Mouse (Mus musculus) midbrain, embryonic 12.5 days (tissue): ENCODE results near the gene Bglap3. TPM values are rescaled to one million over a fixed set of nuclear protein-coding genes. Genes with fewer than 3 reads are reported as not detected.
A peak's percentile ranks its signal among the peaks of the same experiment; 100 is the strongest.
"Not testable (repeated sequence)": the region's sequence is repeated elsewhere in the genome, so short reads cannot be mapped to it uniquely, and the experiment has no call there.

Source experiments
- ATAC-seq: fragments of 200-750 bp; cut with Nextera tagmentation; 2 replicates; pipeline ENCODE4 v1.8.0; 2017; ENCODE audit warnings: low read depth, moderate TSS enrichment, moderate library complexity; ENCODE audit not compliant: low FRiP score
- H3K27ac ChIP-seq: fragments of 300-500 bp; sonication (generic); replicated peaks from 2 replicates; pipeline ENCODE4 v1.5.1; 2016; ENCODE audit warnings: mild to moderate bottlenecking
- H3K27me3 ChIP-seq: fragments of 300-500 bp; sonication (generic); 2 replicates; pipeline ENCODE4 v1.6.1; 2016; ENCODE audit warnings: mild to moderate bottlenecking
- H3K36me3 ChIP-seq: fragments of 300-500 bp; sonication (generic); 2 replicates; pipeline ENCODE4 v1.6.1; 2016
- H3K4me1 ChIP-seq: fragments of 300-500 bp; sonication (generic); 2 replicates; pipeline ENCODE4 v1.6.1; 2016
- H3K4me2 ChIP-seq: fragments of 300-500 bp; sonication (generic); replicated peaks from 2 replicates; pipeline ENCODE4 v1.6.1; 2016; ENCODE audit warnings: mild to moderate bottlenecking, moderate library complexity
- H3K4me3 ChIP-seq: fragments of 300-500 bp; sonication (generic); 2 replicates; pipeline ENCODE4 v1.5.1; 2016; ENCODE audit warnings: mild to moderate bottlenecking
- H3K9ac ChIP-seq: fragments of 300-500 bp; sonication (generic); replicated peaks from 2 replicates; pipeline ENCODE4 v1.6.1; 2016; ENCODE audit warnings: mild to moderate bottlenecking, moderate library complexity
- H3K9me3 ChIP-seq: fragments of 300-500 bp; sonication (generic); 2 replicates; pipeline ENCODE4 v1.6.1; 2016; ENCODE audit warnings: mild to moderate bottlenecking
- WGBS: fragments of 180-500 bp; shearing (Covaris S2); methylation state at CpG from one replicate; pipeline ENCODE4 v1.1.7; 2016; 5-methylcytosine and 5-hydroxymethylcytosine counted together
- polyA plus RNA-seq: library from polyadenylated mRNA; unstranded; fragments of >200 nt; fragmentation: Nextera tagmentation; extraction: Ambion mirVana; gene quantifications from 2 replicates; pipeline ENCODE4 v1.2.1, GENCODE M21; 2016

Bglap3 gene
- polyA plus RNA-seq, 1 experiment from 2014 or later, result not detected

DNA sequence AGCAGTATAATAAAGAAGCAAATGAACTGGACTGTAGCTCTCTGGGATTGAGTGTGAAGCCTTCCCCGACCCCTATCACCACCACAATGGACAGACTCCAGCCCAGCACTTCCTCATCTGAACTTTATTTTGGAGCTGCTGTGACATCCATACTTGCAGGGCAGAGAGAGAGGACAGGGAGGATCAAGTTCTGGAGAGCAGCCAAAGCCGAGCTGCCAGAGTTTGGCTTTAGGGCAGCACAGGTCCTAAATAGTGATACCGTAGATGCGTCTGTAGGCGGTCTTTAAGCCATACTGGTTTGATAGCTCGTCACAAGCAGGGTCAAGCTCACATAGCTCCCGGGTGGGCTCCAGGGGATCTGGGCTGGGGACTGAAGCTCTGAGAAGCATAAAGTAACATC is 4.0 kb downstream of the Bglap3 start:
- H3K4me3 ChIP-seq, H3K36me3 ChIP-seq, H3K9ac ChIP-seq, H3K4me2 ChIP-seq, H3K27ac ChIP-seq, ATAC-seq, H3K4me1 ChIP-seq, H3K9me3 ChIP-seq: not testable (repeated sequence)
- peaks cover 30% of the 10 kb centered on the region for H3K27me3 ChIP-seq
- WGBS, result 90% methylated on average over 7 of the region's 7 CpGs

DNA sequence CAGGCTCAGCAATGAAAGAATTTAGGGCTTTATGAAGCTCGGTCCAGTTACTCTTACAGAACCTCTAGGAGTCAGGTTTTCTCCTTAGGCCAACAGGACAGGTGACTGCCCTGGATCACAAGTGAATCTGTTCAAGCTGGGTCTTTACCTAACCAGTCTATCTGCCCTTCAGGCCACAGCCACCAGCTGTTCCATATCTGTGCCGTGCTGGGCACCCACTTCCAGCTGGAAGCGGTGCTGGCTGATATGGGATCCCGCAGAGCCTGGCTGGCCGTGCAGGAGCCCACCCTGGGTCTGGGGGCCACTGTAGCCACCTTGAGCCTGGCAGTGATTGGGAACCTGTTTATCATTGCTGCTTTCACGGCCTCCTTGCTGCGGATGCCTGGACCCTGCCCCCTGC is 5.0 kb downstream of the Bglap3 start:
- not testable (repeated sequence) for H3K9me3 ChIP-seq, H3K4me3 ChIP-seq, H3K4me1 ChIP-seq, H3K9ac ChIP-seq, H3K4me2 ChIP-seq, H3K36me3 ChIP-seq, H3K27ac ChIP-seq
- peaks cover 32% of the 10 kb centered on the region for H3K27me3 ChIP-seq
- ATAC-seq, result peak; percentile 24
- 39% methylated on average over 3 of the region's 7 CpGs for WGBS

DNA sequence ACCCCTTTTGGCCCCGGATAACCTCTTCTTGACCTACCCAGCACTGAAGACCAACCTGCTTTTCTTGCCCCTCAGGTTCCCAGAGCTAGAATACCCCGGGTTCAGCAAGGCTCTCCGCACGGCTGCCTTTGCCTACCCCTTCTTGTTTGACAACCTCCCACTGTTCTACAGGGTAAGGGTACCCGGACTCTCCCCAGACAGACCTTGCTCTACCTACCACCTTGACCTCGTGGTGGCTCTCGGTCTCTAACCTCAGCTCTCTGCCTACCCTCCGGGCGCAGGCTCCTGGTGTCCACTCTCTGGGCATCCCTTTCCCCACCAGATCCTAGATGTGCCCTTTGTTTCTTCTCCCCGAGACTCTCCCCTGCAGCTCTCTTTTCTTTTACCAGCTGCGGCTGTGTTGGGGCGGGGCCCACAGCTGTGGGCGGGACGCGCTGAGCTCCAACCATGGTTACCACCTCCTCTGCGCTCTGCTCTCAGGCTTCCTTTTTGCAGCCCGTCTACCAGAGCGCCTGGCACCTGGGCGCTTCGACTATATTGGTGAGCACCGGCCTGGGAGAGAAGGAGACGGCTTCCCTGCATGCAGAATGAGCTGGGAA is 5.6 kb downstream of the Bglap3 start:
- H3K9me3 ChIP-seq, H3K4me1 ChIP-seq, H3K9ac ChIP-seq, H3K27ac ChIP-seq: not testable (repeated sequence)
- peak overlapping the region; percentile 21 for H3K4me3 ChIP-seq
- H3K4me2 ChIP-seq, result peak overlapping the region; percentile 42
- WGBS, result under 1% methylated on average over 18 of the region's 22 CpGs
- peak; percentile 85 for ATAC-seq
- peaks cover 32% of the 10 kb centered on the region for H3K27me3 ChIP-seq
- H3K36me3 ChIP-seq, result peaks cover 12% of the 10 kb centered on the region

DNA sequence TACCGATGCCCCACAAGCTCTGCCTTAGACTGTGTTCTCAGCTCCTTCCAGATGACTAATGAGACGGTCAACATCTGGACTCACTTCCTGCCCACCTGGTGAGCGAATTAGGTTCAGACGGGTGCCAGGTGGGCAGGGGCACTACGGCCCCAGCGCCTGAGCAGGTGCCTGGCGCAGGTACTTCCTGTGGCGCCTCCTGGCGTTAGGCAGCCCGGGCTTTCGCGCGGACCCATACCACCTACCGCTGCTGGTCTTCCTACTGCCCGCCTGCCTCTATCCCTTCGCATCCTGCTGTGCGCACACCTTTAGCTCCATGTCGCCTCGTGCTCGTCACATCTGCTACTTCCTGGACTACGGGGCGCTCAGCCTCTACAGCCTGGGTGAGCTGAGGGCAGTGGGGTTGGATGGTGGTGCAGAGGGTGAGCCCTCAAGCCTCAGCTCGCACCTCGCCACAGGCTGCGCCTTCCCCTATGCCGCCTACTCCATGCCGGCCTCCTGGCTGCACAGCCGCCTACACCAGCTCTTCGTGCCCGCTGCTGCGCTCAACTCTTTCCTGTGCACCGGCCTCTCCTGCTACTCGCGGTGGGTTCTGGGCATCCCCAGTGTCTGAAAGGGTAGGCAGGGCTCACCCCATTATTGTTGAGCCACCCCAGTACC is 6.7 kb downstream of the Bglap3 start:
- no peak for ATAC-seq
- H3K4me3 ChIP-seq, result no peak overlapping the region

DNA sequence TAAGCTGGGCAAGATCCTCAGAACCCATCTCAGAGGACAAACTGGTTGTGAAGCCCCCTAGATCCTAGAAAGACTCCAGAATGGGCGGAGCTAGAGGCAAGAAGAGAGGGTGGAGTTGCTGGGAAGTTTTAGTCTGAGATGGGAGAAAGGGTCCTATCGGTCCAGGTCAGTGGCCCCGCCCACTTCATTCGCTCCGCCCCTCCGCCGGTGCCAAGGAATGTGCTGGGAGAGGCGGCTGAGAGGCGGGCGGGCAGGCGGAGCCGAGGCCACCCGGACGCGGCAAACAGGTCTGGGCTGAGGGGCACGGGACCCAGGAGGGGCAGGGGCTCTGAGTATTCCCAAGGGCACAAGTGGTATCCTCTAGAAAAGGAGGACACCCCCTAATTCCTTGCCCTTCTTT is 8.2 kb downstream of the Bglap3 start, which contains the start of gene Paqr6:
TSS of gene Paqr6 (plus strand) at position 248 of the 400 bp plus-strand sequence.
- no peak within 1 kb of the TSS; the same call in 1 of the 2 replicates for H3K4me2 ChIP-seq
- H3K27ac ChIP-seq, result no peak within 1 kb of the TSS
- peaks cover 32% of the 10 kb centered on the region for H3K27me3 ChIP-seq
- no peak for ATAC-seq
- no peak within 1 kb of the TSS for H3K4me3 ChIP-seq
- 2% methylated on average over 16 of the region's 16 CpGs for WGBS
- no peak within 1 kb of the TSS for H3K9ac ChIP-seq
- H3K36me3 ChIP-seq, result peaks cover 38% of the 10 kb centered on the region
- H3K4me1 ChIP-seq, result peaks cover 5% of the 10 kb centered on the region; the same call in 1 of the 2 replicates
- no peaks in the 10 kb centered on the region for H3K9me3 ChIP-seq

More for the DNA sequence above, 6.7 kb downstream of the Bglap3 start:
- Histone ChIP-seq H3K36me3 (peaks cover 23% of the 10 kb centered on the region), H3K4me2 (0 out of 2 replicates have a peak overlapping the region, but pooled peaks have one; percentile 11), H3K27me3 (peaks cover 32% of the 10 kb centered on the region), H3K9ac (no peak overlapping the region), H3K27ac (no peak overlapping the region), H3K4me1 (peaks cover 3% of the 10 kb centered on the region; the same call in 1 of the 2 replicates), H3K9me3 (peaks cover 8% of the 10 kb centered on the region; the same call in 1 of the 2 replicates)
- WGBS, result 35% methylated on average over 34 of the region's 34 CpGs

DNA sequence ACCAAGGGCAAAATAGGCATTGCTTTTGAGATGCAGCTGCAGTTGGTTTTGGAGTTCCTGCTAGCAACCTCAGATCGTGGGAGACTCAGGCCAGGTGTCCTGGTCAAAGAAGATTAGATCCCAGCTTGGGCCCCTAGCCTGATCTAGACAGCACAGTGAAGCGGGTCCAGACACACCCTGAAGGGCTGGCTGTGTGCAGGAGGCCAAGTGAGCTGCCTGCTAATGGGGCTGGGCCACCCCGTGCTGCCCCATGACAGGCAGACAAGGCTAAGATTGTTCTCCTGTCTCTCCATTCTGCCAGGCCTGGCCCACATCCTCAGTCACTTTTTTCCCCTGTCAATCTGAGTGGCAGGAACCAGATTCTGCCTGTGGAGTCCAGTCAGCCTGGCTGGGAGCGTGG is 8.8 kb downstream of the Bglap3 start:
- Histone ChIP-seq H3K4me1 (peaks cover 6% of the 10 kb centered on the region; the same call in 1 of the 2 replicates), H3K9me3 (no peaks in the 10 kb centered on the region), H3K27me3 (peaks cover 32% of the 10 kb centered on the region), H3K36me3 (peaks cover 45% of the 10 kb centered on the region), H3K27ac (no peak overlapping the region), H3K4me2 (no peak overlapping the region), H3K9ac (no peak overlapping the region), H3K4me3 (no peak overlapping the region)
- ATAC-seq, result no peak
- WGBS, result 68% methylated on average over 4 of the region's 4 CpGs

DNA sequence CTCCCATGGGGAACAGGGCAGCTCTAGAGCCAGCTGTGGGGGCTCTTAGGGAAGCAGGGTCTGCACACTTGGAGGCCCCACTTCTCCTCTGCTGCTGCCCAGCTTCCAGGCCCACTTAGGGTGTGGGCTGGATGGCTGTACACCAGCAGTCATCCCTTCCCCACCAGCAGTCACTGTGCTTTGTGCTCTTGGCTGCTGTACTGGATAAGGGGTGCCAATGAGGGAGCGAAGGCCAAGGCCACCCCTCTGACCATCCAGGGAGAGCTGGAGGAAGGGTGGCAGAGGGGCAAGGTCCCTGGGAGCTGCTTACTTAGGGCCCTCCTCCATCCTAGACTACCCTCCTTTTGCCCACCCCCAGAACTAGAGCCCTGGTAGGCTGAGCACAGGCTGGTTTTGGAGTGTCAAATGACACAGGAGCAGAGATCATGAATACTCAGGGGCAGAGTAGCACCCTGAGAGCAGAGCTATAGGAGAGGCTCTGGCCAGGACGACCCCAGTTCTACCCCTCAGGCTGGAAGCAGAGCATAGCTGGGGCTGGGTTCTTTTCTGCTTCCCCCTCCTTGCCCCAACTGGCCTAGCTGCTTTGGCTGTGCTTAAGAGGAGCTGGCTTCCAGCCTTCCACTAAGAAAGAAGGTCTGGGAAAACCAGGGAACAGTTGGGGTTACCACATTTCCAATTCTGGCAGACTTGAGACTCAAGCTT is 10.8 kb downstream of the Bglap3 start:
- peaks cover 62% of the 10 kb centered on the region for H3K36me3 ChIP-seq
- H3K9ac ChIP-seq, result no peak overlapping the region
- 87% methylated on average over 2 of the region's 2 CpGs for WGBS
- peaks cover 32% of the 10 kb centered on the region for H3K27me3 ChIP-seq
- H3K9me3 ChIP-seq, result no peaks in the 10 kb centered on the region
- no peak overlapping the region for H3K4me2 ChIP-seq
- H3K4me3 ChIP-seq, result no peak overlapping the region
- peaks cover 6% of the 10 kb centered on the region; the same call in 1 of the 2 replicates for H3K4me1 ChIP-seq
- no peak overlapping the region for H3K27ac ChIP-seq
- ATAC-seq, result no peak

DNA sequence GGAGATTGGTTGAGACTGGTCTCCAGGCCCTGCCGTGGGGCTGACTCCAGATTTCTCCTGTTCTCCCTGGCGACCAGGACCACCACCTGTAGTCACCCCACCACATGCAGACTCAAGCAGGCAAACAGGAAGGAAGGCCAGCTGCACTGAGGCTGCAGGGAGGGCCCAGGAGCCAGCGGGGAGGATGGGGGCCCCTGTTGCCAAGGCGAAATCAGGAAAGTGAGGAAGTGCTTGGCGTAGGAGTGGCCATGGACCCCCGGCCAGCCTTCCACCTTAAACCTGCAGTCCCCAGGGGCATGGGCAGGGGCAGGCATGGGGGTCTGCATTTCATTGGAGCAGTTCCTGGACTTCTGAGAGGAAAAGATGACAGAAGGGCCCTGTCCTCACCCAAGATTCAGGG is 11.4 kb downstream of the Bglap3 start:
- no peak for ATAC-seq
- Histone ChIP-seq H3K27me3 (peaks cover 28% of the 10 kb centered on the region), H3K4me3 (no peak overlapping the region), H3K9me3 (no peaks in the 10 kb centered on the region), H3K4me1 (peaks cover 6% of the 10 kb centered on the region; the same call in 1 of the 2 replicates), H3K9ac (no peak overlapping the region), H3K36me3 (peaks cover 69% of the 10 kb centered on the region), H3K4me2 (no peak overlapping the region), H3K27ac (no peak overlapping the region)
- WGBS, result 79% methylated on average over 6 of the region's 6 CpGs

DNA sequence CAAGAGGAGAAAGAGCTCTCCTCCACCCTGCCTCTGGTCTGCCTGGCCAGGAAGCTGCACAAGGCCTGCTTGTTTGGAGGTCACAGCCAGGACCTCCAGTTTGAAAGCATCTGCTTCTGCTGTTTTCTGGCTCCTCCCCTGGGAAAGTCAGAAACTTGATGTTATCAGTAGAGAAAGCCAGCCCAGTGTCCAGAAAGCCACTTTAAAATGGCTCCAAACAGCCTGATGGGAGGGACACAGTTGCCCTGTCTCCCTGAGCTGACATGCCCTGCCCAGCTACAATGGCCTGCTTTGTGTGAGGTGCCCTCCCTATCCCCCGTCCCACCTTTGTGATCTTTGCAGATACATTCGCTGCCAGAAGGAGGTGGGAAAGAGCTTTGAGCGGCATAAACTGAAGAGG is 12.6 kb downstream of the Bglap3 start:
- Histone ChIP-seq H3K9me3 (no peaks in the 10 kb centered on the region), H3K27ac (0 out of 2 replicates have a peak overlapping the region, but pooled peaks have one; percentile 15), H3K9ac (no peak overlapping the region), H3K27me3 (peaks cover 17% of the 10 kb centered on the region), H3K4me1 (peaks cover 6% of the 10 kb centered on the region; the same call in 1 of the 2 replicates), H3K4me2 (no peak overlapping the region), H3K4me3 (no peak overlapping the region), H3K36me3 (peaks cover 80% of the 10 kb centered on the region)
- no peak for ATAC-seq
- WGBS, result 80% methylated on average over 3 of the region's 3 CpGs

DNA sequence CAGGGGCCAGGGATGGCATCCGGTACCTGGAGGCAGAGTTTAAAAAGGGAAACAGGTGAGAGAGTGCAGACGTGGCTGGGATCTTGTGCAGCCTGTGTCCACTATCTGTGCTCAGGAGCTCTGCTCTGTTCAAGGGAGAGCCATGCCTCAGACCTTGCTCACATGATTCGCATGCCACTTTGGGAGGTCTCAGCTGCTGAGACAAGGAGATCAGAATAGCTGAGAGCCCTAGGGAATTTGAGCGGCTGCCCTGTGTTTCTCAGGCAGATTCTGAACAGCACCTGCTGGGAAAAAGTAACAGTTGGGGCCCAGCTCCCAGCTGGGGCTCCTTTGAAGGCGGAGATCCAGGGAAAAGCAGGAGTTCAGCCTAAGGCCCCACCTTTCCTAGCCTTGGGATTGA is 13.0 kb downstream of the Bglap3 start:
- H3K4me2 ChIP-seq, result no peak overlapping the region
- ATAC-seq, result no peak
- WGBS, result 72% methylated on average over 5 of the region's 5 CpGs
- peaks cover 13% of the 10 kb centered on the region for H3K27me3 ChIP-seq
- peaks cover 84% of the 10 kb centered on the region for H3K36me3 ChIP-seq
- H3K9ac ChIP-seq, result no peak overlapping the region
- H3K9me3 ChIP-seq, result no peaks in the 10 kb centered on the region
- H3K27ac ChIP-seq, result peak overlapping the region; percentile 25; the same call in 1 of the 2 replicates
- no peak overlapping the region for H3K4me3 ChIP-seq
- peaks cover 6% of the 10 kb centered on the region; the same call in 1 of the 2 replicates for H3K4me1 ChIP-seq

DNA sequence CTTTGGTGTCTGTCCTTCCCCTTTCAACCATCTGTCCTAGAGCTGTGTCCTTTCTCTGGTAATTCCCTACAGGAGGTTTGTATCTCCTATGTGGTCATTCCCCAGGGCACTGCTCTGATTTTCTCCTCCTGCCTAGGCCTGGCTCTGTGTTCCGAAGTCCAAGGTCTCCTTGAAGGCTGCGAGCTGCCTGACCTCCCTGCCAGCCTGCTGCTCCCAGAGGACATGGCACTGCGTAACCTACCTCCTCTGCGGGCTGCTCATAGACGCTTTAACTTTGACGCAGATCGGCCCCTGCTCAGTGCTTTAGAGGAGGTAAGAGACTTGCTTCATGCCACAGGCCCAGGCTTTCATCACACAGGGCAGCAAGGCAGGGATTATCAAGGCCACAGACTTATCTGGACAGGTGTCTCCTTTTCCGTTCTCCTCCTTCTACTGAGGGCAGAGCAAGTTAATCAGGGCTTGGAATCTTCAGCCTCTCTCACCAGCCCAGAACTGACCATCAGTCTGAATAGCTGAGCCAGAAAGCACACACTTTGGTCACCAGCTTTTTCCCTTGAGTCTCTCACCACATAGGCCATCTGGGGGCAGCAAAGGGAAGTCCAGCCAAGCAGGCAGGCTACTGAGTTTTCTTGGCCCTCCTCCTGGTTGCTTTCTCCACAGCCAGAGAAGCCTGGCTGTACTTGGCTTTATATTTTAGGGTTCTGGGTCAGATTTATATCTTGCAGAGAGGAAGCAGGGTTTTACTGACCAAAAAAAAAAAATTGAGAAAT is 18.0 kb downstream of the Bglap3 start:
- 95% methylated on average over 8 of the region's 8 CpGs for WGBS
- H3K4me1 ChIP-seq, result peaks cover 2% of the 10 kb centered on the region; the same call in 1 of the 2 replicates
- ATAC-seq, result no peak
- peaks cover 98% of the 10 kb centered on the region for H3K36me3 ChIP-seq
- no peak overlapping the region for H3K4me3 ChIP-seq
- H3K9ac ChIP-seq, result no peak overlapping the region
- H3K27ac ChIP-seq, result no peak overlapping the region
- H3K9me3 ChIP-seq, result no peaks in the 10 kb centered on the region
- no peak overlapping the region for H3K4me2 ChIP-seq
- no peaks in the 10 kb centered on the region for H3K27me3 ChIP-seq
